Mouse (Mus musculus) liver, embryonic 14.5 days (tissue): ENCODE results near the gene Sertad3. TPM values are rescaled to one million over a fixed set of nuclear protein-coding genes. Genes with fewer than 3 reads are reported as not detected.

ENCODE experiments used
- ATAC-seq: fragments of 200-750 bp; cut with Nextera tagmentation; 2 replicates; pipeline ENCODE4 v1.8.0; 2017; ENCODE audit warnings: moderate number of reproducible peaks, mild to moderate bottlenecking, moderate library complexity; ENCODE audit not compliant: insufficient read depth
- DNase-seq, 3 experiments: peaks; one replicate each; pipeline ENCODE4 v3.0.0-alpha.2; 2012 to 2013; ENCODE audit warnings: low read depth in 3 of 3, low spot score in 3 of 3
- H3K27ac ChIP-seq: fragments of 300-500 bp; sonication (generic); 2 replicates; pipeline ENCODE4 v1.5.1; 2014; ENCODE audit warnings: moderate library complexity, mild to moderate bottlenecking, control low read depth, inconsistent platforms
- H3K27me3 ChIP-seq: fragments of 300-500 bp; sonication (generic); 2 replicates; pipeline ENCODE4 v1.6.1; 2014; ENCODE audit warnings: mild to moderate bottlenecking, low read length, moderate library complexity; ENCODE audit not compliant: control insufficient read depth, insufficient read depth
- H3K36me3 ChIP-seq: fragments of 300-500 bp; sonication (generic); replicated peaks from 2 replicates; pipeline ENCODE4 v1.6.1; 2014; ENCODE audit warnings: low read depth; ENCODE audit not compliant: control insufficient read depth, insufficient read depth
- H3K4me1 ChIP-seq, 2 experiments: fragments of 200-500 bp in 1 of 2; fragments of 300-500 bp in 1 of 2; sonication (generic) in 1 of 2; replicated peaks; 2 replicates each; pipeline ENCODE4 v1.6.1; 2012 to 2014; ENCODE audit warnings: antibody characterized with exemption in 1 of 2, inconsistent platforms in 1 of 2, low read length in 1 of 2; ENCODE audit not compliant: control insufficient read depth in 2 of 2, insufficient read depth in 2 of 2
- H3K4me2 ChIP-seq: fragments of 300-500 bp; sonication (generic); 2 replicates; pipeline ENCODE4 v1.6.1; 2014; ENCODE audit warnings: low read depth, mild to moderate bottlenecking, control low read depth, moderate library complexity
- H3K4me3 ChIP-seq, 2 experiments: fragments of 200-500 bp in 1 of 2; fragments of 300-500 bp in 1 of 2; sonication (generic) in 1 of 2; 2 replicates each; pipeline ENCODE4 v1.5.1; 2012 to 2014; ENCODE audit warnings: low read depth in 2 of 2, low read length in 2 of 2, mild to moderate bottlenecking in 2 of 2, control low read depth in 1 of 2, inconsistent platforms in 1 of 2, moderate library complexity in 1 of 2; ENCODE audit not compliant: insufficient read depth in 1 of 2
- H3K9ac ChIP-seq: fragments of 300-500 bp; sonication (generic); replicated peaks from 2 replicates; pipeline ENCODE4 v1.6.1; 2014; ENCODE audit warnings: mild to moderate bottlenecking, control low read depth, moderate library complexity
- H3K9me3 ChIP-seq: fragments of 300-500 bp; sonication (generic); 2 replicates; pipeline ENCODE4 v1.6.1; 2016; ENCODE audit warnings: low read length, mixed read lengths; ENCODE audit not compliant: control insufficient read depth
- CTCF ChIP-seq: IDR thresholded peaks from 2 replicates; pipeline ENCODE4 v1.5.1; 2016; ENCODE audit warnings: antibody characterized with exemption, low read depth, control low read depth
- EP300 ChIP-seq: IDR thresholded peaks from 2 replicates; pipeline ENCODE4 v1.6.1; 2016; ENCODE audit warnings: antibody characterized with exemption, low read depth
- WGBS: fragments of 180-500 bp; shearing (Covaris S2); extraction: QIAGEN DNeasy Blood & Tissue Kit; methylation state at CpG from one replicate; pipeline ENCODE4 v1.1.7; 2014; ENCODE audit not compliant: insufficient replicate concordance; 5-methylcytosine and 5-hydroxymethylcytosine counted together
- polyA plus RNA-seq, 2 experiments: library from polyadenylated mRNA; depleted of rRNA in 1 of 2; stranded (reverse) in 1 of 2; unstranded in 1 of 2; fragments of >200 nt; fragmentation: Nextera tagmentation in 1 of 2; extraction: Ambion mirVana in 1 of 2; gene quantifications; 2 replicates each; pipeline versions ENCODE4 v1.2.1 to v1.2.3; 2012 to 2014

Gene Sertad3
- polyA plus RNA-seq, 2 experiments, result 22.5 to 24.0 TPM

DNA sequence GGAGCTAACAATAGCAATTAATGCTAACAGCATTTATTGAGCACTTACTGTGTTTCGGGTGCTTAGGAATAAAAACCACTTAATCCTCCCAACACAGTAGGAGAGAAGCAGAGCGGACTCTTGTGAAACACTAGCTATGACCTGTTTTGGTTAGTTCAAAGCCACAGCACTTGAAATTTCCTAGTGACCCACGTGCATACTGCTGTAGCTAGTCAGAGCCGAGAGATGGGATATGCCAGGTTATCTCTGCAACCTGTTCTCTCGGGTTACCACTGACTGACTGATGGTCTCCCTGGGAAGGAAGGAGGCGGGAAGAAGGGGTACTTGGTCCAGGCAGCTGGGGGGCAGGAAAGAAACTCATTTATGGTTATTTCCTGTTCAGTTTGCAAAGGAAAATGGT is 13.1 kb upstream of the Sertad3 start:
- 55% methylated on average over 6 of the region's 6 CpGs for WGBS
- Histone ChIP-seq H3K4me2 (no peak overlapping the region), H3K27ac (no peak overlapping the region), H3K4me1 (peaks cover 25 to 34% of the 10 kb centered on the region in 2 experiments), H3K27me3 (no peaks in the 10 kb centered on the region), H3K4me3 (no peak overlapping the region), H3K9me3 (no peaks in the 10 kb centered on the region), H3K9ac (no peak overlapping the region), H3K36me3 (peaks cover 98% of the 10 kb centered on the region)
- ATAC-seq, result no peak
- no peak for DNase-seq
- TF ChIP-seq CTCF, result no peak
- TF ChIP-seq EP300, result no peak

DNA sequence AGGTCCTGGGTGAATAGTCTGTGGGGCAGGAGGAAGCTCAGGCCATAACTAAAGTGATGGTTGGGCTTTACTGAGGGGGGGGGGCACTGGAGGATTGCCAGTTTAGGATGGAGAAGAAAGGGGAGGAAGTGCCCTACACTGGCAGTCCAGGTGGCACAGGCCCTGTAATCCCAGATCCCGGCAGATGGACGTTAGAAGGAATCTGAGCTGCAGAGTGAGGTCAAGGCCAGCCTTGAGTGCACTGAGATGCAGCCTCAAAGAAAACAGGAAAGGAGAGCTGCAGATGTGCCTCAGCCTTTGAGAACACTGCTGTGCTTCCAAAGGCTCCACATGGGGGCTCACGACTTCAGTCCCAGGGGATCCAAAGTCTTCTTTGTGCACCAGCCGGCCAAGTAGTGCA is 5.9 kb upstream of the Sertad3 start:
- DNase-seq (no peak), ATAC-seq (no peak)
- H3K36me3 ChIP-seq, result peaks cover 47% of the 10 kb centered on the region
- WGBS, result 70% methylated on average over 4 of the region's 4 CpGs
- H3K27me3 ChIP-seq, result no peaks in the 10 kb centered on the region
- no peaks in the 10 kb centered on the region for H3K9me3 ChIP-seq
- H3K4me1 ChIP-seq, result peaks cover 6 to 7% of the 10 kb centered on the region in 2 experiments; a peak in 3 of 4 replicates
- H3K4me2 ChIP-seq, result no peak overlapping the region
- no peak overlapping the region for H3K4me3 ChIP-seq
- 0 out of 2 replicates have a peak, but pooled peaks have one; percentile 15 for TF ChIP-seq CTCF
- no peak for TF ChIP-seq EP300
- H3K9ac ChIP-seq, result no peak overlapping the region
- no peak overlapping the region for H3K27ac ChIP-seq

GRCm38 (mm10) chr7:27471390-27472120 is 2.0 kb upstream of the Sertad3 start:
- peaks cover 14% of the 10 kb centered on the region for H3K36me3 ChIP-seq
- TF ChIP-seq CTCF (no peak), EP300 (no peak)
- H3K27me3 ChIP-seq, result no peaks in the 10 kb centered on the region
- DNase-seq (no peak), ATAC-seq (no peak)
- peak overlapping the region; percentile 74 for H3K4me2 ChIP-seq
- WGBS, result 89% methylated on average over 11 of the region's 11 CpGs
- H3K9me3 ChIP-seq, result no peaks in the 10 kb centered on the region
- H3K4me3 ChIP-seq, result 0 out of 4 replicates have a peak overlapping the region, but pooled peaks of 1 of the 2 experiments have one; percentile 8
- peaks cover 9 to 18% of the 10 kb centered on the region in 2 experiments; a peak in 3 of 4 replicates for H3K4me1 ChIP-seq
- H3K27ac ChIP-seq, result peak overlapping the region; percentile 94
- H3K9ac ChIP-seq, result no peak overlapping the region

DNA sequence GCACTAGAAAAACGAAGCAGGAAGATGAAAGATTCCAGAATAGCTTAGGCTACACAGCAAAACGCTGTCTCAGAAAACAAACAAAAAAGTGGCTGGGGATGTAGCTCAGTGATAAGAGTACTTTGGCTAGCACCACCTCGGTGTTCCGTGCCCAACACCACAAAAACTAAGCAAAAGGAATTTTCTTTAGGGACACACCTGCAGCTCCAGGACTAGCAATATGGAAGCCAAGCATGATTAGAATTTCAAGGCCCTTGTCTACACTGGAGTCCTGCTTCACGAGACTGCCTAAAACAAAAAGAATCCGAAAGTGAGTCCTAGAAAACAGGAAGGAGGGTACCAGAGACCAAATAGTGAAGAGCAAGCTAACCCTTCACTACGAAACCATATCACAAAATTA is 972 bp upstream of the Sertad3 start:
- ATAC-seq, result no peak
- Histone ChIP-seq H3K4me2 (peak overlapping the region; percentile 74), H3K9me3 (no peaks in the 10 kb centered on the region), H3K4me3 (peak overlapping the region; percentile 62 to 67), H3K27ac (peak overlapping the region; percentile 94), H3K4me1 (peaks cover 9 to 18% of the 10 kb centered on the region in 2 experiments; a peak in 3 of 4 replicates), H3K9ac (peak overlapping the region; percentile 82), H3K36me3 (peaks cover 16% of the 10 kb centered on the region), H3K27me3 (no peaks in the 10 kb centered on the region)
- no peak for DNase-seq
- TF ChIP-seq EP300 (no peak), CTCF (no peak)
- WGBS, result 7% methylated on average over 7 of the region's 7 CpGs

DNA sequence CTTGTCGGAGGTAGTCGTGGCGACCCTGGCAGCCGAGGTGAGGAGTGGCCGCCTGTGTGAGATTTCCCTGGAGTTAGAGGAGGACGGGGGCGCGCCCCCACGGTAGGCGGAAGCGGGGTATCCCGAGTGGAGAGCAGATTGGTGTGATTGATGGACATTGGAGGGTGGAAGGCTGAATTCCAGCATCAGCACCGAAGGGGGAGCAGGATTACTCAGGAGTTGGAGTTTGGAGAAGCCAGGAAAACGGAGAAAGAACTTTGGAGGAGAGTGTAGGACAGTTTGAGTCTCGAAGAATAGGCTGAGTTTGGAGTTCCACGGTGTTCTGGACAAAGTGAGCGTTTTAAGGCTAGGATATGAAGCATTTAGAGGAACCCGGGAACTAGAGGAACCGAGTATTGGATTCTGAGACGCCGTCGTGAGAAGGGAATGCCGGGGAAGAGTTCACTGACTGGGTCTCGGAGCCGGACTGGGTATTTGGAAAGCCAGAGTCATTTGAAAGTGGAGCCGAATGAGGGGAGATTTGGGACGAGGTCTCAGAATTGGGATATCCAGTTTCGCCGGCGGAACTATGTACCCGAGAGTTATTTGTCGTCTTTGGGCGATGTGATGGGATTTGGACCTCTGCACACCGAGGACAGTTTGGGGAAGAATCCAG is 394 bp downstream of the Sertad3 start:
- Histone ChIP-seq H3K9ac (peak overlapping the region; percentile 70), H3K4me1 (peaks cover 19 to 29% of the 10 kb centered on the region in 2 experiments), H3K36me3 (peaks cover 18% of the 10 kb centered on the region), H3K4me3 (peak overlapping the region; percentile 67 to 87), H3K9me3 (no peaks in the 10 kb centered on the region), H3K27ac (peak overlapping the region; percentile 93), H3K4me2 (peak overlapping the region; percentile 74), H3K27me3 (no peaks in the 10 kb centered on the region)
- TF ChIP-seq EP300, result no peak
- WGBS, result under 1% methylated on average over 34 of the region's 34 CpGs
- DNase-seq (no peak), ATAC-seq (no peak)
